Mouse (Mus musculus): ENCODE measurements around the gene Gm49366.
"Not testable (repeated sequence)": the region's sequence is repeated elsewhere in the genome, so short reads cannot be mapped to it uniquely, and the experiment has no call there.

Gm49366 gene

GRCm38 (mm10) chr12:84083842-84084241, 45.1 kb downstream of the Gm49366 start:
- no peak for DNase-seq (ENCODE audit: low read depth, low spot score)

- no peak for DNase-seq (ENCODE audit: low read depth, low spot score)
These were observed 45.8 kb downstream of the Gm49366 start for GRCm38 (mm10) chr12:84084581-84084980.

GRCm38 (mm10) chr12:84094666-84095065, 55.9 kb downstream of the Gm49366 start:
- not testable (repeated sequence) for DNase-seq (ENCODE audit: low read depth, low spot score)

- no peak for DNase-seq (ENCODE audit: low read depth, low spot score)
These were observed 60.9 kb downstream of the Gm49366 start for GRCm38 (mm10) chr12:84099605-84100004.

- DNase-seq (ENCODE audit: low read depth, low spot score): no peak
These were observed 61.3 kb downstream of the Gm49366 start for GRCm38 (mm10) chr12:84100071-84100470.

GRCm38 (mm10) chr12:84100604-84101492, 62.1 kb downstream of the Gm49366 start, which contains the start of gene Acot6:
TSS of gene Acot6 (plus strand) at chr12:84100654.
- DNase-seq (ENCODE audit: low read depth, low spot score): peak; percentile 18

GRCm38 (mm10) chr12:84101493-84101845, 62.7 kb downstream of the Gm49366 start:
- no peak for DNase-seq (ENCODE audit: low read depth, low spot score)

GRCm38 (mm10) chr12:84107012-84107411, 68.3 kb downstream of the Gm49366 start:
- DNase-seq (ENCODE audit: low read depth, low spot score): no peak

- DNase-seq (ENCODE audit: low read depth, low spot score): no peak
These were observed 69.0 kb downstream of the Gm49366 start for GRCm38 (mm10) chr12:84107692-84108091.
